Mouse (Mus musculus) forebrain, embryonic 16.5 days (tissue): Measurements from ENCODE around the gene Jup. TPM values are rescaled to one million over a fixed set of nuclear protein-coding genes. Genes with fewer than 3 reads are reported as not detected.
"Not testable (repeated sequence)": the region's sequence is repeated elsewhere in the genome, so short reads cannot be mapped to it uniquely, and the experiment has no call there.

Experiments used
- ATAC-seq: fragments of 200-750 bp; cut with Nextera tagmentation; 2 replicates; pipeline ENCODE4 v1.8.0; 2017; ENCODE audit warnings: mild to moderate bottlenecking, moderate library complexity
- H3K27ac ChIP-seq: fragments of 300-500 bp; sonication (generic); 2 replicates; pipeline ENCODE4 v1.5.1; 2014; ENCODE audit warnings: low read length, control low read depth
- H3K27me3 ChIP-seq: fragments of 300-500 bp; sonication (generic); replicated peaks from 2 replicates; pipeline ENCODE4 v1.6.1; 2014; ENCODE audit warnings: low read length; ENCODE audit not compliant: control insufficient read depth, insufficient read depth
- H3K36me3 ChIP-seq: fragments of 300-500 bp; sonication (generic); 2 replicates; pipeline ENCODE4 v1.6.1; 2014; ENCODE audit not compliant: control insufficient read depth, insufficient read depth
- H3K4me1 ChIP-seq: fragments of 300-500 bp; sonication (generic); replicated peaks from 2 replicates; pipeline ENCODE4 v1.6.1; 2014; ENCODE audit warnings: low read length; ENCODE audit not compliant: control insufficient read depth, insufficient read depth
- H3K4me2 ChIP-seq: fragments of 300-500 bp; sonication (generic); 2 replicates; pipeline ENCODE4 v1.6.1; 2014; ENCODE audit warnings: mild to moderate bottlenecking, low read length, control low read depth
- H3K4me3 ChIP-seq: fragments of 300-500 bp; sonication (generic); replicated peaks from 2 replicates; pipeline ENCODE4 v1.5.1; 2014; ENCODE audit warnings: mild to moderate bottlenecking, low read length, control low read depth
- H3K9ac ChIP-seq: fragments of 300-500 bp; sonication (generic); replicated peaks from 2 replicates; pipeline ENCODE4 v1.6.1; 2014; ENCODE audit warnings: low read depth, low read length, control low read depth
- H3K9me3 ChIP-seq: fragments of 300-500 bp; sonication (generic); 2 replicates; pipeline ENCODE4 v1.6.1; 2016; ENCODE audit warnings: low read length; ENCODE audit not compliant: control insufficient read depth
- WGBS: fragments of 180-500 bp; shearing (Covaris S2); extraction: QIAGEN DNeasy Blood & Tissue Kit; methylation state at CpG from one replicate; pipeline ENCODE4 v1.1.7; 2014; 5-methylcytosine and 5-hydroxymethylcytosine counted together
- polyA plus RNA-seq: library from polyadenylated mRNA; unstranded; fragments of >200 nt; fragmentation: Nextera tagmentation; extraction: Ambion mirVana; gene quantifications from 2 replicates; pipeline ENCODE4 v1.2.1, GENCODE M21; 2015

Gene Jup
- polyA plus RNA-seq, 1 experiment from 2014 or later, result 62.0 TPM

GRCm38 (mm10) chr11:100330235-100330634 lies 67.3 kb downstream of the Jup start:
- Histone ChIP-seq H3K27ac (no peak overlapping the region), H3K4me1 (peaks cover 17% of the 10 kb centered on the region), H3K9me3 (no peaks in the 10 kb centered on the region), H3K27me3 (no peaks in the 10 kb centered on the region), H3K9ac (0 out of 2 replicates have a peak overlapping the region, but pooled peaks have one; percentile 22), H3K36me3 (no peaks in the 10 kb centered on the region), H3K4me3 (no peak overlapping the region), H3K4me2 (no peak overlapping the region)
- WGBS, result 34% methylated on average over 16 of the region's 16 CpGs
- ATAC-seq, result no peak

GRCm38 (mm10) chr11:100327761-100328160 lies 69.8 kb downstream of the Jup start:
- no peak overlapping the region for H3K27ac ChIP-seq

GRCm38 (mm10) chr11:100327316-100327715 lies 70.2 kb downstream of the Jup start:
- Histone ChIP-seq H3K4me1 (peaks cover 5% of the 10 kb centered on the region), H3K36me3 (peaks cover 6% of the 10 kb centered on the region; the same call in 1 of the 2 replicates), H3K9ac (no peak overlapping the region), H3K27ac (no peak overlapping the region), H3K9me3 (no peaks in the 10 kb centered on the region), H3K4me2 (no peak overlapping the region), H3K4me3 (no peak overlapping the region), H3K27me3 (no peaks in the 10 kb centered on the region)
- WGBS, result 61% methylated on average over 11 of the region's 11 CpGs
- no peak for ATAC-seq

More at GRCm38 (mm10) chr11:100327761-100328160, 69.8 kb downstream of the Jup start:
- Histone ChIP-seq H3K9me3 (no peaks in the 10 kb centered on the region), H3K4me1 (peaks cover 10% of the 10 kb centered on the region), H3K27me3 (no peaks in the 10 kb centered on the region), H3K4me3 (no peak overlapping the region), H3K9ac (no peak overlapping the region), H3K36me3 (peaks cover 1% of the 10 kb centered on the region; the same call in 1 of the 2 replicates), H3K4me2 (no peak overlapping the region)
- WGBS, result 91% methylated on average over 6 of the region's 6 CpGs
- ATAC-seq, result no peak

GRCm38 (mm10) chr11:100325062-100325629 lies 72.4 kb downstream of the Jup start:
- H3K4me3 ChIP-seq, result no peak overlapping the region
- WGBS, result 75% methylated on average over 11 of the region's 11 CpGs
- H3K27ac ChIP-seq, result no peak overlapping the region
- H3K36me3 ChIP-seq, result peaks cover 11% of the 10 kb centered on the region
- no peaks in the 10 kb centered on the region for H3K27me3 ChIP-seq
- no peak overlapping the region for H3K4me2 ChIP-seq
- H3K9ac ChIP-seq, result no peak overlapping the region
- H3K4me1 ChIP-seq, result peaks cover 12% of the 10 kb centered on the region
- ATAC-seq, result no peak
- H3K9me3 ChIP-seq, result no peaks in the 10 kb centered on the region

GRCm38 (mm10) chr11:100323578-100323977 lies 74.0 kb downstream of the Jup start:
- no peak overlapping the region for H3K4me3 ChIP-seq
- no peaks in the 10 kb centered on the region for H3K9me3 ChIP-seq
- H3K27me3 ChIP-seq, result no peaks in the 10 kb centered on the region
- H3K36me3 ChIP-seq, result peaks cover 11% of the 10 kb centered on the region
- no peak overlapping the region for H3K4me2 ChIP-seq
- no peak for ATAC-seq
- peaks cover 14% of the 10 kb centered on the region for H3K4me1 ChIP-seq
- 20% methylated on average over 3 of the region's 3 CpGs for WGBS
- H3K9ac ChIP-seq, result no peak overlapping the region
- no peak overlapping the region for H3K27ac ChIP-seq

GRCm38 (mm10) chr11:100322591-100323258 lies 74.8 kb downstream of the Jup start:
- no peak for ATAC-seq

GRCm38 (mm10) chr11:100321479-100322305 lies 75.9 kb downstream of the Jup start:
- not testable (repeated sequence) for H3K9me3 ChIP-seq, H3K27me3 ChIP-seq, ATAC-seq, H3K4me2 ChIP-seq, H3K4me3 ChIP-seq, H3K27ac ChIP-seq, H3K9ac ChIP-seq
- Histone ChIP-seq H3K4me1 (peaks cover 14% of the 10 kb centered on the region), H3K36me3 (peaks cover 11% of the 10 kb centered on the region)
- WGBS, result 74% methylated on average over 7 of the region's 7 CpGs

More at GRCm38 (mm10) chr11:100322591-100323258, 74.8 kb downstream of the Jup start:
- no peak overlapping the region for H3K4me2 ChIP-seq
- no peaks in the 10 kb centered on the region for H3K27me3 ChIP-seq
- 77% methylated on average over 3 of the region's 3 CpGs for WGBS
- peaks cover 14% of the 10 kb centered on the region for H3K4me1 ChIP-seq
- no peaks in the 10 kb centered on the region for H3K9me3 ChIP-seq
- H3K36me3 ChIP-seq, result peaks cover 11% of the 10 kb centered on the region
- H3K27ac ChIP-seq, result no peak overlapping the region
- H3K9ac ChIP-seq, result no peak overlapping the region
- H3K4me3 ChIP-seq, result no peak overlapping the region

- H3K4me1 ChIP-seq, result peaks cover 14% of the 10 kb centered on the region
- ATAC-seq, H3K27me3 ChIP-seq, H3K9me3 ChIP-seq: not testable (repeated sequence)
- H3K4me2 ChIP-seq, result peak overlapping the region; percentile 78
- H3K36me3 ChIP-seq, result peaks cover 11% of the 10 kb centered on the region
- peak overlapping the region; percentile 98 for H3K27ac ChIP-seq
- 19% methylated on average over 11 of the region's 11 CpGs for WGBS
- H3K9ac ChIP-seq, result peak overlapping the region; percentile 95
- H3K4me3 ChIP-seq, result peak overlapping the region; percentile 84
These were observed 76.7 kb downstream of the Jup start for GRCm38 (mm10) chr11:100320701-100321410.
